Mouse (Mus musculus) embryonic stem cell, embryonic (primary cell): Measurements from ENCODE around the gene Il3.

ENCODE experiments used
- CTCF ChIA-PET, 4 experiments: fragments of 300-600 bp in 2 of 4; fragments of 350-600 bp in 2 of 4; sonication (Branson Sonifier 250); formaldehyde crosslinking; loops; one replicate each; lab custom pipeline; 2022; ENCODE audit warnings: inconsistent platforms in 2 of 4; lab: Charles Lee
- POLR2A ChIA-PET, 4 experiments: fragments of 300-600 bp in 2 of 4; fragments of 350-600 bp in 2 of 4; sonication (Branson Sonifier 250); formaldehyde crosslinking; loops; one replicate each; lab custom pipeline; 2022; ENCODE audit warnings: antibody characterized with exemption in 4 of 4, inconsistent platforms in 1 of 4; lab: Charles Lee

Il3 gene

DNA sequence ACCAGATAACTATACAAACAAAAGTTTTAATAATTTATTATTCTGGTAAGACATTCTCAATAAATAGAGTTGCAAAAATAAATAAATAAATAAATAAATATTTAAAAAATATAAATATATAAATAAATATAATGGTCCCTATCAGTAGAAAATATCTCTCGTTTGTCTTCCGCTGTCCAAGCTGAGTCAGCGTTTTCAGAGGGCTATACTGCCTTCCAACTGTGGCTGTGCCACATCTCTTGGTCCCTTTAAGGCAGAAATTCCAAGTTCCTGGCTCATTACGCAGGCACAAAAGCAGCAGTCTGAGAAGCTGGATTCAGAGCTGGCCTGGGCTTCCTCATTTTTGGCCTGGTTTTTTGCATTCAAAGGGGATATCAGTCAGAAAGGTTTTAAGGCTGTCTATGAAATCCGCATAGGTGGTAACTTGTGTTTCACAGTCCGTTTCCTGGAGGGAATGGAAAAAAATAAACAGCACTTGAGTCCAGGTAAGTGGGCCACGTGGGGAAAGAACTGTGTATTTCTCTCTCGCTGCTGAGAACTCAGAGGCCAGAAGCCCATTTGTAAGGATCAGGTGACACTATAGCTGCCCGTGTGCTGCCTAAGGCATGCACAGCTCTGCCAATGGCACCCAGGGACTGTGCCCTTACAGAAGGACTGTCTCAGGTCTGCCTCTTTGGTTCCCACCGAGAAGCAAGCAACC is 19.7 kb downstream of the Il3 start:
- CTCF ChIA-PET, result interaction anchor here in 1 of 4 experiments (0.6 to 1.3 kb wide), 2 partner anchors 61 to 245 kb away, joined by 4 read pairs; no protein-coding TSS in a partner anchor
- POLR2A ChIA-PET, result no interaction called here

DNA sequence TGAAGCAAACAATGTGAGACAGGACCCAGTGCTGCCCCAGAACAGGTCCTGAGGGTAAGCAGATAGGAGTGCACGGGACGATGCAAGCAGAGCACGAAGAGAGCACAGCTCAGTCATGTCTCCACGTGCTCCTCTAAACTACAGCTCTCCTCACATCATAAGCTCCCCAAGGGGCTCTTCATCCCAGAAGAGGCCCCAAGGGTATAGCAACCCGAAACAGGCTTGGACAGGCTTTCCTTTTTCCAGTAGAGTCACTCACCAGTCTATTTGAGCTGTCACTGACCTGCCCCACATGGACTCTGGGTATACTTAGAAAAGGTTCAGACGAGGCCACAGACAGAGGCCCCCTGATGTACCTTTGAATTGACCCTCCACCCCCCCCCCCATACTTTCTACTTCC is 22.6 kb downstream of the Il3 start:
- POLR2A ChIA-PET, result interaction anchor here in 1 of 4 experiments (0.6 kb wide), 1 partner anchor 444 kb away, joined by 4 read pairs; no protein-coding TSS in a partner anchor
- CTCF ChIA-PET, result interaction anchor here in 1 of 4 experiments (1.9 kb wide), 1 partner anchor 20 kb away, joined by 7 read pairs; no protein-coding TSS in a partner anchor

DNA sequence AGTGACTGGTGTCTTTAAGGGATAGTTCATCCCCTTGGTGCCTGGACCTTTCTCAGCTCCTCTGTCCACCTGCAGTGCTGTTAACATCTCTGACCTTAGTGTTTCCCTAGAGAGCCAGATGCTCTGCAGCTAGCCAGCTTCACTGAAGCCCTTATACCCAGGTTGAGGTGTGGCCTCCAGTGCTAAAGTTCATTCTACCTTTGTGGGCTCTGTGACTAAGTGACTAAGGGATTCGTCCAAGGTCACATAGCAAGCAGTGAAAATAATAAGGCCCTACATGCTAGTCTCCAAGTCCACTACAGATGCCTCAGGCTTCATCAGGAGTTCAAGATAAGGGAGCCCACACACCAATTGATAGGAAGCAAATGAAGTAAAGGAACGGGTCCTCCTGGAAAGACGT is 24.6 kb downstream of the Il3 start:
- POLR2A ChIA-PET, result no interaction called here
- CTCF ChIA-PET, result interaction anchor here in 2 of 4 experiments (1.0 to 1.1 kb wide), 2 partner anchors 97 to 241 kb away, joined by 3 read pairs; no protein-coding TSS in a partner anchor

- CTCF ChIA-PET, result interaction anchor here in 2 of 4 experiments (0.7 to 1.3 kb wide), 2 partner anchors 27 to 546 kb away, joined by 3 read pairs; no protein-coding TSS in a partner anchor
- POLR2A ChIA-PET, result no interaction called here
Observed at GRCm38 (mm10) chr11:54236939-54237338, 30.1 kb downstream of the Il3 start.

DNA sequence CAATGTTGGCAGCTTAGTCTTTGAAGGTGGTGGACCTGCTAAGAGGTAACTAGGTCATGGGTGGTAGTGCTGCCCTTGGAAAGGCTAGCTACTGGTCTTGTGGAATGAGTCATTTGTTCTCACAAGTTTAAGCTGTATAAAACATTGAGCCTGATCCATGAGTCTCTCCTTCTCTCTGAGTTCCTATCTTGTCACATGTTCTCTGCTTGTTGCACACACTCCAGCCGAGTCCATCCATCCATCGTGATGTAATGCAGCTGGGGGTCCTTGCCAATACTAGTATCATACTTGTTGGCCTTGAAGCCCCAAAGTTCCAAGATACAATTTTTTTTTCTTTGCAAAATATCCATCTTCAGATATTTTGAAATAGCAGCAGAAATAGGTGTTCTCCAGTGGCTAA is 39.6 kb downstream of the Il3 start:
- ChIA-PET CTCF (interaction anchor here in 1 of 4 experiments (0.8 kb wide), 1 partner anchor 378 kb away, joined by 3 read pairs; no protein-coding TSS in a partner anchor), POLR2A (no interaction called here)

- ChIA-PET CTCF (interaction anchor here in 1 of 4 experiments (0.6 kb wide), 1 partner anchor 258 kb away, joined by 4 read pairs; no protein-coding TSS in a partner anchor), POLR2A (interaction anchor here in 1 of 4 experiments (0.8 kb wide), 1 partner anchor 17 kb away, joined by 3 read pairs; no protein-coding TSS in a partner anchor)
Observed at GRCm38 (mm10) chr11:54224475-54224986, 42.5 kb downstream of the Il3 start.

- POLR2A ChIA-PET, result no interaction called here
- CTCF ChIA-PET, result interaction anchor here in 1 of 4 experiments (0.6 kb wide), 1 partner anchor 257 kb away, joined by 4 read pairs; no protein-coding TSS in a partner anchor
Observed at GRCm38 (mm10) chr11:54223637-54224474, 43.2 kb downstream of the Il3 start.

- POLR2A ChIA-PET, result interaction anchor here in 1 of 4 experiments (0.5 to 0.6 kb wide), 2 partner anchors 10 to 13 kb away, joined by 3 to 4 read pairs; no protein-coding TSS in a partner anchor
- CTCF ChIA-PET, result no interaction called here
Observed at GRCm38 (mm10) chr11:54219903-54220740, 47.0 kb downstream of the Il3 start.

GRCm38 (mm10) chr11:54219191-54219590 is 47.9 kb downstream of the Il3 start:
- CTCF ChIA-PET, result no interaction called here
- POLR2A ChIA-PET, result no interaction called here

DNA sequence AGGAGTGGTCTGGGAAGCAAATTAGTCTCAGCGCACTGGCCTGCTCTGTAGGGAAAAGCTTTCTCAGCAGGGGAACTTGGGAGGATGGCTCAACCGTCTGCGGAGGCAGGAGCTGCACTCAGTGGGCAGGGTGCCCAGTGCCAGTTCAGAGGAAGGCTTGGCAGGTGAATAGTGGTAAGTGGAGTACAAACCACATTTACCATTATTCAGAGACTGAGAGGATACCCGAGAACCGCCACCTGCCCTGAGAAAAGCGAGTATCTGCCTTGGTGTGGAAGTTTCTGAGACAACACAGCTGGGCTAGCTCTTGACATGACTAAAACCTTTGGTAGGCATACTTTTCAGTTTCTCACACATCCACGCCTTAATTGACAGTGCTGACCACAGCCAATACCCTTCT is 49.7 kb downstream of the Il3 start:
- POLR2A ChIA-PET, result interaction anchor here in 1 of 4 experiments (1.2 kb wide), 1 partner anchor 104 kb away, joined by 3 read pairs; no protein-coding TSS in a partner anchor
- CTCF ChIA-PET, result interaction anchor here in 1 of 4 experiments (0.6 kb wide), 1 partner anchor 590 kb away, joined by 3 read pairs; no protein-coding TSS in a partner anchor

GRCm38 (mm10) chr11:54216091-54216490 is 51.0 kb downstream of the Il3 start:
- POLR2A ChIA-PET, result interaction anchor here in 1 of 4 experiments (1.2 kb wide), 1 partner anchor 102 kb away, joined by 3 read pairs; no protein-coding TSS in a partner anchor
- CTCF ChIA-PET, result interaction anchor here in 1 of 4 experiments (0.6 kb wide), 1 partner anchor 427 kb away, joined by 8 read pairs; no protein-coding TSS in a partner anchor
